Mouse (Mus musculus) cerebellum, adult 2 months (tissue): ENCODE measurements around the gene Clic1.

Experiments
- CTCF ChIP-seq: fragments of 200-500 bp; IDR thresholded peaks from 2 replicates; pipeline ENCODE4 v1.5.1; 2011; ENCODE audit warnings: low read depth, mild to moderate bottlenecking, control low read depth, low read length, moderate library complexity, borderline replicate concordance; ENCODE audit not compliant: insufficient read depth
- POLR2A ChIP-seq: fragments of 200-500 bp; IDR thresholded peaks from 2 replicates; pipeline ENCODE4 v1.6.1; 2011; ENCODE audit warnings: low read length, control low read depth, borderline replicate concordance; ENCODE audit not compliant: insufficient read depth

- TF ChIP-seq CTCF (no peak), POLR2A (peak; percentile 55; the same call in 1 of the 2 replicates)
Measured at GRCm38 (mm10) chr17:35090166-35090932, 40.6 kb downstream of the Clic1 start.
